8 mouse cellular contexts compared by ENCODE assay signal in the genomic region with DNA sequence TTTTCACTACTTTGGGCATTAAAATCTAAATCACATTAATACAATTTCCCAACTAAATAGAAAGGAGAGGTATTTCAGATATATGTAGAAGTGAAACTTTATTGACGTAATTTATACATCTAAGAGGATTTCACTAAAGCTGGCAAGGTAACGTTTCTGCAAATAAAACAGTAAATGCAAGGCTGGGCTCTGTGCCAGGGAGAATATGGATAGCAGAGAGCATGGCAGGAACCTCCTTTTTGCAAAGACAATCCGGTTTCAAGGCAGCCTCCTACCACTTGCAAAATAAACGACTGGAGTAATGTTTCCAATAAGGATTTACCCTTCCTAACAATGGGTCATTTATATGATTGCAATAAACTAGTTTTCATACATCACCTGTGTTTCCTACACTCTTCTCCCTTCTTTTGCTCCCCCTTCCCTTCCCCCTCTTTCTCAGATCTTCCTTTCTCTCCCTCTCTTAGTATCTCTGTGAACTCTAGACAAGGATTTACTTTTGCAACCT. TPM values are rescaled to one million over a fixed set of nuclear protein-coding genes. Genes with fewer than 3 reads are reported as not detected.
A peak's percentile ranks its signal among the peaks of the same experiment; 100 is the strongest.
DNase-seq lines count a peak whose midpoint lies in the region; ATAC-seq lines count a peak whose summit lies in the region.

No protein-coding gene starts in this region.

- peak overlapping the region; percentile 78 for H3K4me2 ChIP-seq in heart, embryonic 13.5 days
- peak overlapping the region; percentile 84 for H3K4me2 ChIP-seq in hindbrain, embryonic 12.5 days (replicated peaks)
- H3K4me2 ChIP-seq in midbrain, embryonic 12.5 days (replicated peaks) = peak overlapping the region; percentile 87

- intact Hi-C loops in left cerebral cortex, postnatal 14 days (cut with DNase I) = loop anchor here (5.0 kb wide), 1 partner anchor 223 kb away; no protein-coding TSS in a partner anchor

- H3K4me3 ChIP-seq in heart, embryonic 13.5 days = peak overlapping the region; percentile 97
- H3K4me3 ChIP-seq in brown adipose tissue, adult 24 weeks (ENCODE audit: insufficient read depth, low read depth, low read length) = no peak overlapping the region
- H3K4me3 ChIP-seq in hindbrain, embryonic 12.5 days = peak overlapping the region; percentile 13
- peak overlapping the region; percentile 28 for H3K4me3 ChIP-seq in midbrain, embryonic 12.5 days

- H3K36me3 ChIP-seq in heart, embryonic 13.5 days = no peaks in the 10 kb centered on the region
- no peaks in the 10 kb centered on the region for H3K36me3 ChIP-seq in hindbrain, embryonic 12.5 days
- H3K36me3 ChIP-seq in midbrain, embryonic 12.5 days = no peaks in the 10 kb centered on the region

- peak overlapping the region; percentile 95 for H3K27ac ChIP-seq in heart, embryonic 13.5 days (replicated peaks)
- H3K27ac ChIP-seq in brown adipose tissue, adult 24 weeks (replicated peaks; ENCODE audit: low read depth, low read length) = peak overlapping the region; percentile 0; the same call in 1 of the 2 replicates
- H3K27ac ChIP-seq in hindbrain, embryonic 12.5 days = peak overlapping the region; percentile 77
- H3K27ac ChIP-seq in midbrain, embryonic 12.5 days (replicated peaks) = peak overlapping the region; percentile 70

- ATAC-seq in heart, embryonic 13.5 days (ENCODE audit: extremely low read depth, insufficient number of reproducible peaks, low FRiP score, low TSS enrichment) = no peak
- ATAC-seq in hindbrain, embryonic 12.5 days (ENCODE audit: low FRiP score) = no peak
- ATAC-seq in midbrain, embryonic 12.5 days (ENCODE audit: low FRiP score, low read depth) = no peak

- H3K9ac ChIP-seq in heart, embryonic 13.5 days = peak overlapping the region; percentile 100
- 0 out of 2 replicates have a peak overlapping the region, but pooled peaks have one; percentile 23 for H3K9ac ChIP-seq in hindbrain, embryonic 12.5 days
- H3K9ac ChIP-seq in midbrain, embryonic 12.5 days (replicated peaks) = 0 out of 2 replicates have a peak overlapping the region, but pooled peaks have one; percentile 20

- H3K9me3 ChIP-seq in heart, embryonic 13.5 days = no peaks in the 10 kb centered on the region
- H3K9me3 ChIP-seq in hindbrain, embryonic 12.5 days (replicated peaks) = no peaks in the 10 kb centered on the region
- H3K9me3 ChIP-seq in midbrain, embryonic 12.5 days = no peaks in the 10 kb centered on the region

- H3K27me3 ChIP-seq in heart, embryonic 13.5 days (replicated peaks) = no peaks in the 10 kb centered on the region
- H3K27me3 ChIP-seq in hindbrain, embryonic 12.5 days = peaks cover 6% of the 10 kb centered on the region; the same call in 1 of the 2 replicates
- H3K27me3 ChIP-seq in midbrain, embryonic 12.5 days = peaks cover 56% of the 10 kb centered on the region

- WGBS in heart, embryonic 13.5 days = 26% methylated on average over 4 of the region's 4 CpGs
- 21% methylated on average over 4 of the region's 4 CpGs for WGBS in hindbrain, embryonic 12.5 days
- 12% methylated on average over 4 of the region's 4 CpGs for WGBS in midbrain, embryonic 12.5 days

- peaks cover 28% of the 10 kb centered on the region for H3K4me1 ChIP-seq in heart, embryonic 13.5 days
- no peaks in the 10 kb centered on the region for H3K4me1 ChIP-seq in brown adipose tissue, adult 24 weeks (ENCODE audit: control insufficient read depth, insufficient read depth, insufficient read length, low read length)
- H3K4me1 ChIP-seq in hindbrain, embryonic 12.5 days = peaks cover 26% of the 10 kb centered on the region
- H3K4me1 ChIP-seq in midbrain, embryonic 12.5 days = peaks cover 43% of the 10 kb centered on the region

- DNase-seq in heart, adult 18-20 months = no peak
- DNase-seq in layer of hippocampus, adult 11-12 months (ENCODE audit: low spot score) = no peak
- DNase-seq in layer of hippocampus, postnatal 25 days (ENCODE audit: extremely low spot score in 1 of 2, low spot score in 1 of 2) = no peak
- DNase-seq in left cerebral cortex, postnatal 14 days (ENCODE audit: low spot score in 2 of 2) = no peak

RNA-seq across cellular contexts. Expression of gene Nfia, which starts 2.0 kb away (rescaled TPM):
- polyA plus RNA-seq in heart, embryonic 13.5 days (2015; fragmentation: Nextera tagmentation; extraction: Ambion mirVana) = 31.1 and 32.3 TPM in 2 replicates
- 100 to 1,000 TPM; 115 to 127 TPM for total RNA-seq in heart, adult 18-20 months (2021)
- polyA plus RNA-seq in brown adipose tissue, adult 24 weeks (2012; ENCODE audit: insufficient read depth, insufficient read length, missing spikeins) = 43.3 and 74.8 TPM in 2 replicates
- 58.4 and 62.7 TPM in 2 replicates for polyA plus RNA-seq in hindbrain, embryonic 12.5 days (2016; fragmentation: Nextera tagmentation; extraction: Ambion mirVana)
- 28.5 and 28.6 TPM in 2 replicates for polyA plus RNA-seq in midbrain, embryonic 12.5 days (2016; fragmentation: Nextera tagmentation; extraction: Ambion mirVana)
- total RNA-seq in layer of hippocampus, postnatal 25 days (2021) = 100 to 1,000 TPM; 104 to 117 TPM
- total RNA-seq in left cerebral cortex, postnatal 14 days (2021) = 10 to 100 TPM; 67.1 to 75.4 TPM

RNA-seq across cellular contexts. Expression of gene E130114P18Rik, which starts 3.4 kb away (rescaled TPM):
- polyA plus RNA-seq in heart, embryonic 13.5 days (2015; fragmentation: Nextera tagmentation; extraction: Ambion mirVana) = 0.48 and 0.55 TPM in 2 replicates
- not detected for total RNA-seq in heart, adult 18-20 months (2021)
- not detected in 2 replicates for polyA plus RNA-seq in brown adipose tissue, adult 24 weeks (2012; ENCODE audit: insufficient read depth, insufficient read length, missing spikeins)
- 28.0 and 28.2 TPM in 2 replicates for polyA plus RNA-seq in hindbrain, embryonic 12.5 days (2016; fragmentation: Nextera tagmentation; extraction: Ambion mirVana)
- 11.5 and 16.5 TPM in 2 replicates for polyA plus RNA-seq in midbrain, embryonic 12.5 days (2016; fragmentation: Nextera tagmentation; extraction: Ambion mirVana)
- total RNA-seq in layer of hippocampus, postnatal 25 days (2021) = 1 to 10 TPM; 7.9 to 9.2 TPM
- total RNA-seq in left cerebral cortex, postnatal 14 days (2021) = 1 to 10 TPM; 6.6 to 6.9 TPM

Comparison
In these comparisons a context has a peak if more than half of its experiments do, and no peak if none do; other contexts are left out.
1. H3K27ac ChIP-seq: peak in every context shown above with its lines; median percentile 95 in heart, embryonic 13.5 days; 77 in hindbrain, embryonic 12.5 days; 70 in midbrain, embryonic 12.5 days; 0 in brown adipose tissue, adult 24 weeks.
2. H3K9ac ChIP-seq: peak in every context shown above with its lines; median percentile 100 in heart, embryonic 13.5 days; 23 in hindbrain, embryonic 12.5 days; 20 in midbrain, embryonic 12.5 days.